Mouse (Mus musculus): ENCODE results near the gene Tmem127.
"Not testable (repeated sequence)": the region's sequence is repeated elsewhere in the genome, so short reads cannot be mapped to it uniquely, and the experiment has no call there.

The Tmem127 gene

DNA sequence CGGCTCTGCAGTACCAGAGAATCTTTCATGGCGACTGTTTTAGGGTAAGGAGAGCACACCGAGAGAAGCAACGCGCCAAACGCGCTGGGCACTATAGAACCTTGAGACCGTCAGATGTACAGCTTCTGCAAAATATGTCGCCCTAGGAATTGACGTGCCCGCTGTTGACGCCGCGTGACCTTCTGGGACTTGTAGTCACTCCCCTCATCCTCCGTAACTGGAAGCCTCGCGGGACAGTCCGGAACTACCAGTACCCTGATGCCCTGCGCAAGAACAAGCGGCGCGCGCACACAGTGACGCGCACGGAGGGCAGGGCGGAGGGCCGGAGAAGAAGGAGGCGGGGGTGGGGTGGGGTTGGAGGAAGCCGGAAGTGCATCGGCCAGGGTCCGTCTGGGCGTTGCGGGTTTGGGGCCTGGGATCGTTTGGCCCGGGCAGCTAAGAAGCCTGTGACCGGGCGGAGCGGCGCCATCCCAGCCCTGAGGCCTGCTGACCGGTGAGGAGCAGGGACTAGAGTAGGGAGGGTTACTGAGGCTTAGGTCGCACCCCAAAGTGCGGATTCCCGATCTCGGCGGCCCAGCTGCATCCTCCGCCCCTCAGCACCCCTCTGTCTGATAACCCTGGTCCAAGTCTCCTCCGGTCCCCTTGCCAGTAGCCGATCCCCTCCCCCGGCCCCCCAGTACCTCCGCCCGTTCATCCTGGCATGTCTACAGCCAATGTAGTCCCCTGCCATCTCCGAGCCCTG, at the start of gene Tmem127, which contains the start of gene Ciao1:
Gene Tmem127 (plus strand): TSS at position 317 of the 742 bp plus-strand sequence.
Gene Ciao1 (minus strand): TSS at position 225 of the 742 bp plus-strand sequence.
- DNase-seq (ENCODE audit: low read depth, low spot score) = peak; percentile 99

DNA sequence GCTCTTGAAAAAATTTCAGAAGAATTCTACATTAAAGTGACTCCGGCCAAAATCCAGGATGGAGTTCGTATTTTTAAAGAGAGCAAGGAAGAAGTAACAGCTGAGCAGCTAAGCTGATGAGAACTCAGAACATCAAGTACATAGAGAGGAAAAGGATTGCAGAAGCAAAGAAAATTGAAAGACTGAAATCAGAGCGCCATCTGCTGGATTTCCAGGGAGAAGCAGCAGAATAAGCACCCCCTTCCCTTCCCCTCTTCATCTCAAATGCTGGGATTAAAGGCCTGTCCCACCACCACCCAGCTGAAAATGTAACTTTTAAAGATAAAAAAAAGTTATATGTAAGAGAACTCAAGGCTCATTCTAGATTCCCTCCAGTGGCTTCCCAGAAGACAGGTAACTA, 42.8 kb upstream of the Tmem127 start:
- DNase-seq (ENCODE audit: low read depth, low spot score) = peak; percentile 85

DNA sequence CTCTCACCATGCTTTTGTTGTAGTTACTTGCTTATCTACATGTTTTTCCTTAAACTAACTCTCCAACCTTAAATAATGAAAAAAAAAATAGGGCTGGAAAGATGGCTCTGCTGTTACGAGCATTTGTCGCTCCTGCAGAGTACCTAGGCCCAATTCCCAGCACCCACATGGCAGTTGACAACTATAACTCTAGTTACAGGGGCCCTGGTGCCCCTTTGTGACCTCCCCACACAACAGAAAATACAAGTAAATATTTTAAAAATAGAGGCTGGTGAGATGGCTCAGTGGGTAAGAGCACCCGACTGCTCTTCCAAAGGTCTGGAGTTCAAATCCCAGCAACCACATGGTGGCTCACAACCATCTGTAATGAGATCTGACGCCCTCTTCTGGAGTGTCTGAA, 41.8 kb upstream of the Tmem127 start:
- not testable (repeated sequence) for DNase-seq (ENCODE audit: low read depth, low spot score)

DNA sequence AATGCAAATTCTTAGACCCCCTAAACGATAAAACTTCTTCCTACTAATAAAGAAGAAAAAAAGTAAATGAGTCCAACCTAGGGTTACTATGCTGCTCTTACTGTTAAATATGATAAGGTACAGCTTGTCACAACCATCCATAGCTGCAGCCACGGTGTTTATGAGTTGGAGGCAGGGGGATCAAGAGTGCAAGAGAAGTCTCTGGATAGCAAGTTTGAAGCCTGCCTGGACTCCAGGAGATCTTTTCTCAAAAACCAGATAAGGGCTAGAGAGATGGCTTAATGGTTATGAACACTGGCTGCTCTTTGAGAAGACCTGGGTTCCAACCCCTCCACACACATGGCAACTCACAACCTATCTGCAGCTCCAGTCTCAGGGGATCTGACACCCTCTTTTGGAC, 40.8 kb upstream of the Tmem127 start:
- DNase-seq (ENCODE audit: low read depth, low spot score) = no peak

DNA sequence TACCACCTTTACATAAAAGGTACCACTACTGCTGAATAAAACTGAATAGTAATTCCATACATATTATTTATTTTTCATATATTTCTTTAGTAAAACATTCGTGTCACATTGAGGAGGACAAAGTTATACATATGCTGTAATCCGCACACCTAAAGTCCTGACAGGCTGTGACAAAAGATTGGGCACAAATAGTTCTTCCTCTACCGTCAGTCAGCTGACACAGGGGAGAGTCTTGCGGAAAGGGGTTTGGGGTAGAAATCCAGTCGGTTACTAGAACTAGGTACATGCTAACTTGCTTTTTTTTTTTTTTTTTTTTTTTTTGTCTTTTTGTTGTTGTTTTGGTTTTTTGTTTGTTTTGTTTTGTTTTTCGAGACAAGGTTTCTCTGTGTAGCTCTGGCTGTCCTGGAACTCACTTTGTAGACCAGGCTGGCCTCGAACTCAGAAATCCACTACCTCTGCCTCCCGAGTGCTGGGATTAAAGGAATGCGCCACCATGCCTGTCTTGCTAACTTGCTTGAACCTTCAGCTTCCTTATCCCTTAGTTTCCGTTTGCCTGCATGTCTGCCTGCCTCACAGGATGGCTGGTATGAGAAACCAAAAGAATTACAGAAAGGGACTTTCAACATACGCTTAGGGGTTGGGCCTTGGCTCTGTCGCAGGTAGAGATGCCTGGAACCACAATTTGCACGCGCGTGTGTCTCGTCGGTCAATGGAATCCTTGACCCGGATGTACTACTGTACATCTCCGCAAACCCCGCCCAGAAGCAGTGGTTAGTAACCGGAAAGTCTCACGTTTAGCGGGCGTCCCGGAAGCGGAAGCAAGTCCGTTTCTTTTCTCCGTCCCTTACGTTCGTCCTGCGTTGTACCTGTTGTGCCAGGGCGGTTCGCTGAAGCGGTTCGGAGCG, 39.9 kb upstream of the Tmem127 start, which contains the start of the genes 1810024B03Rik and Snrnp200:
Gene 1810024B03Rik (minus strand): TSS at position 734 of the 905 bp plus-strand sequence.
Gene Snrnp200 (plus strand): TSS at position 840 of the 905 bp plus-strand sequence.
- DNase-seq (ENCODE audit: low read depth, low spot score) = peak; percentile 100

DNA sequence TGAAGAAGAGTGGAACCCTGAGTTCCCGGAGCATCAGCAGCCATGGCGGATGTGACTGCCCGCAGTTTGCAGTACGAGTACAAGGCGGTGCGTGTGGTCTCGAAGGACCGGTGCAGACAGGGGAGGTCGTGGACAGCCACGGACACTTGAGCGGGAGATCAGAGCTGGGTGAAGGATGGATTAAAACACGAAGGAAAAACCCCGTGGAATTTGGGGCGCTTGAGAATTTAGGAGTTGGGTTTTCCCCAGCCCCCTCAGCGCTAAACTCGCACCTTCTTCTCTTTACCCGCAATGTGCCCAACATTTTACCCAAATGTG, 39.3 kb upstream of the Tmem127 start:
- DNase-seq (ENCODE audit: low read depth, low spot score) = no peak

DNA sequence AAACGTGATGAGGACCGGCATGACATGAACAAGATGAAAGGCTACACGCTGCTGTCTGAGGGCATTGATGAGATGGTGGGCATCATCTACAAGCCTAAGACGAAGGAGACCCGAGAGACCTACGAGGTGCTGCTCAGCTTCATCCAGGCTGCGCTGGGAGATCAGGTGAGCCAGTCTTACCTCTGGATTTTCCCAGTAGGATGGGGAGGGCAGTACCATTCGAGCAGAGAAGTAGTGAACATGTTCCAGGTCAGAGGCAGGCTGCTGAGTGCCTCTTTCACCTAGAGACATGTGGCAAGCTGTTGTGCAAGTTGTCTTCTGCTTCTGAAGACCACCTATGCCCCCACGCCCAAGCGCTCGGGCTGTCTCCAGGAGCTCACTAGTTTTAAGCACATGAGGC, 37.0 kb upstream of the Tmem127 start:
- no peak for DNase-seq (ENCODE audit: low read depth, low spot score)

DNA sequence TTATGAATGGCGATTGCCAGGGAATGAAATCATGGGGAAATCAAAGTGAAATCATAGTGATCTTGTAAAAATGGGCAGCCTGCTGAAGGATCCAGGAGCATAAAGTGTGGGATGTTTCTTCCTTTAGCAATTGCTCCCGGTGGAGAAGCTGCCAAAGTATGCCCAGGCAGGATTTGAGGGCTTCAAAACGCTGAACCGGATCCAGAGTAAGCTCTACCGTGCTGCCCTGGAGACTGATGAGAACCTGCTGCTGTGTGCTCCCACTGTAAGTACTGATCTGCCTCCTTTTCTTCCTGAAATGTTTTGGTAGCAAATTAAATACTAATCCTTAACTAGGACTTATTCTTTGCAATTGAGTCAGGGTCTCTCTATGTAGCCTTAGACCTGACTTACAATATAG, 30.0 kb upstream of the Tmem127 start:
- no peak for DNase-seq (ENCODE audit: low read depth, low spot score)

DNA sequence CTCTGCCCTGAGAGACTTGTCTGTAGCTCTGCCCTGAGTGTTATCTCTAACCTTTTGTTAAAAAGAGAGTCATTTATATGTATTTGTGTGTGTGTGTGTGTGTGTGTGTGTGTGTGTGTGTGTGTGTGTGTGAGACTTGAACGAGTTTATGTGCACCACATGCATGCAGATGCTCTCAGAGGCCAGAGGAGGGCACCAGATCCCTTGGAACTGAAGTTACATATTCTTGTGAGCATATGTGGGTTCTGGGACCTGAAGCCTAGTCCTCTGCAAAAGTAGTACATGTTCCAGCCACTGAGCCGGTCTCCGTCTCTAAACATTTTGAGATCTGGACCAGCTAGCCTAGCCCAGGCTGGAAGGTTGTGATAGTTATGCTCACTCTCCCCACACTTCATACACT, 22.4 kb upstream of the Tmem127 start:
- DNase-seq (ENCODE audit: low read depth, low spot score) = no peak

DNA sequence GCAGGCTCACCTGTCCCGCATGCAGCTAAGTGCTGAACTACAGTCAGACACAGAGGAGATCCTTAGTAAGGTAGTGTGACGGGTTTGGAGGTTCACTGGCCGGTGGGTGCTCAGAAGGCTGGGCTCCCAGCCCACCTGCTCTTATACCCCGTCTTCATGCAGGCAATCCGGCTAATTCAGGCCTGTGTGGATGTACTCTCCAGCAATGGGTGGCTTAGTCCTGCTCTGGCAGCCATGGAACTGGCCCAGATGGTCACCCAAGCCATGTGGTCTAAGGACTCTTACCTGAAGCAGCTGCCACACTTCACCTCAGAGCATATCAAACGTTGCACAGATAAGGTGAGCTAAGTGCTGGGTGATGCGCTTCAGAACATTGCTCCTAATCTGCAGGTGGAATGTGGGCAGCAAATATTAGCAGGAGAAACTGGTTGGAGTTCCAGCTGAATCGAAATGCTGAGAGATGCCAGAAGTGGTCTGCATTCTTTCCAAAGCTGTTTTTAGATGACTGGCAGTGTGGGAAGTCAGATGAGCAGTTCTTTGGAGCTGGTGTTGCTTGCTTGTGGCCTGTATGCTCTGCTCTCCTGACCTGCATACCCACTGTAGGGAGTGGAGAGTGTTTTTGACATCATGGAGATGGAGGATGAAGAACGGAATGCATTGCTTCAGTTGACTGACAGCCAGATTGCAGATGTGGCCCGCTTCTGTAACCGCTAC, 9.7 kb upstream of the Tmem127 start:
- no peak for DNase-seq (ENCODE audit: low read depth, low spot score)

DNA sequence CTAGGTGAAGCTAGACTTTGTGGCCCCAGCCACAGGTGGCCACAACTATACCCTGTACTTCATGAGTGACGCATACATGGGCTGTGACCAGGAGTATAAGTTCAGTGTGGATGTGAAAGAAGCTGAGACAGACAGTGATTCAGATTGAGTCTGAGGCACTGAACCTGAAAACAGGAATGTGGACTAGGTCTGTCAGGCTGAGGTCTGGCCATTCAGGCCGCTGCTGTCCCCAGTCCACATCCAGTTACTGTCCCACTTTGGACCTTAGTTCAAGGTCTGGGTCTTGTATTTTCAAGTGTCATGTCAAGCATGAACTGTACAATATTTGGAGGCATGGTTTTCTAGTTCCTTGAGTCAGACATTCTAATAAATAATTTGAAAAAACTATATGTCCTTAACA, 7.6 kb upstream of the Tmem127 start:
- DNase-seq (ENCODE audit: low read depth, low spot score) = no peak

DNA sequence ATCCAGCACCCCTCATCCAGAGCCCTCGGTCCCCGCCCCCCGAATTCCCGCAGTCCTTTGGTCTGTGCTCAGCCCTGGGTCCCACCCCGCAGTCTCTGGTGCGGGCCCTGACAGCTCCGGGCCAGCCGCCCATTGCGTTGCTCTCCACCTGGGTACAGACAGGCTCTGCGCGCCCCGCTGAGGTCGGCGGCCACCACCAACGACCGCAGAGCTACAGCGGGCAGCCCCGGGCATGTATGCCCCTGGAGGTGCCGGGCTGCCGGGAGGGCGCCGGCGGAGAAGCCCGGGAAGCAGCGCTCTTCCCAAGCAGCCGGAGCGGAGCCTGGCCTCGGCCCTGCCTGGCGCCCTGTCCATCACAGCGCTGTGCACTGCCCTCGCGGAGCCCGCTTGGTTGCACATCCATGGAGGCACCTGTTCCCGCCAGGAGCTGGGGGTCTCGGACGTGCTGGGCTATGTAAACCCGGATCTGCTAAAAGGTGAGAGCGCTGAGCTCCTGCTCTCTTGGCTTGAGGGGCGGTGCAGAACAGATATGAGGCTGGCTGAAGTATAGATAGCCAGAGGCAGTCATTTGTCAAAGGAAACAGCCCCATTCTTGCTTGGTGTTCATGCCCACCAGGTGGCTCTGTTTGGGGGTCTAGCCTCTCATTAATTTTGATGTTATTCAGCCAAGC, 761 bp downstream of the Tmem127 start:
- DNase-seq (ENCODE audit: low read depth, low spot score) = peak; percentile 55

DNA sequence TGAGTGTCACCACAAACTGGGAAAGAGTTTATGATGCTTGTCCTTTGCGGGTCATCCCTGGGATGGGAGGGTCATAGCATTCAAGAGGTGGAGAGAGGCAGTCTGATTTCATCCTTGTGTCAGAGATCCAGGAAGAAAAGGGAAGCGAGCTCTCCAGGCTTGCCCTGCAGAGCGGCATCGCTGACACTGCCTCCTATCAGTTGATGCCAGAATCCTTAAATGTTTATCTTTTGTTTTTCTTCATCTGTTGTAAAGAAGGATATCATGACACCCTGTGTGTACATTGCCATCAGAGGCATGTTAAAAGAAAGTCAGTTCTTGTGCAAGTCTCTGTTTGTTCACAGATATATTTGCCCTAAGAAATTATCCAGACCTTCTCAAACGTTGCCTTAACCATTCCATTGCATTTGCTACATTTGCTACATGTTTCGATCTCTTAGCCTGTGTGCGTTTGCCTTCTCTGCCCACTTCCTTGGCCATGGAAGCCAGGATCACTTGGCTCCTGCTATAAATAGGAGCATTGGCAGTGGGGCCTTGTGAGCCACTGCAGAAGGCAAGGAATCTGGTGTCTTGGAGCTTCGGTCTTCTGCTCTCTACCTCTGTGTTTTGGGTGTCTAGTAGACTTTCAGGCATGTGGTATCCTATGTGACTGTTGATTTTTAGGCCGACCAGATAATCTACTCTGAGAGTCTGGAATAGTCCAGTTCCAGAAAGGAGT, 2.7 kb downstream of the Tmem127 start:
- DNase-seq (ENCODE audit: low read depth, low spot score) = no peak

DNA sequence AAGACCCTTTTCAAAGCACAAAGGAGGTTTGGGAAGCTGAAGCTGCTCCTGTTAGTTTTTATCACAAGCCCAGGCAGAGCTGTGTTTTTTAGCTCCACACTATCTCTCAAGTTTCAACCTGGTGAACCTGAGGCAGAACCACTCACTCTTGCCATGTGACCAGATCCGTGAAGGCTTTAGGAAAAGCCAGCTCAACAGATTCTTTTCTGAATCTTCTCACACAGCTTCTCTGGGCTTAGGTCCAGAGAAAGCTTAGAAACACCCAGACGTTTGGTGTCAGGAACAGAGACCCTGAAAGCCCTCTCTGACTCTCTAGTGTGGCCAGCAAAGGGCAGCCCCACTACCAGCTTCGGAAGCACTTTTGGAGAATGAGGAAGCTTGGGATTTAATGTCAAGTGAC, 3.7 kb downstream of the Tmem127 start:
- no peak for DNase-seq (ENCODE audit: low read depth, low spot score)

DNA sequence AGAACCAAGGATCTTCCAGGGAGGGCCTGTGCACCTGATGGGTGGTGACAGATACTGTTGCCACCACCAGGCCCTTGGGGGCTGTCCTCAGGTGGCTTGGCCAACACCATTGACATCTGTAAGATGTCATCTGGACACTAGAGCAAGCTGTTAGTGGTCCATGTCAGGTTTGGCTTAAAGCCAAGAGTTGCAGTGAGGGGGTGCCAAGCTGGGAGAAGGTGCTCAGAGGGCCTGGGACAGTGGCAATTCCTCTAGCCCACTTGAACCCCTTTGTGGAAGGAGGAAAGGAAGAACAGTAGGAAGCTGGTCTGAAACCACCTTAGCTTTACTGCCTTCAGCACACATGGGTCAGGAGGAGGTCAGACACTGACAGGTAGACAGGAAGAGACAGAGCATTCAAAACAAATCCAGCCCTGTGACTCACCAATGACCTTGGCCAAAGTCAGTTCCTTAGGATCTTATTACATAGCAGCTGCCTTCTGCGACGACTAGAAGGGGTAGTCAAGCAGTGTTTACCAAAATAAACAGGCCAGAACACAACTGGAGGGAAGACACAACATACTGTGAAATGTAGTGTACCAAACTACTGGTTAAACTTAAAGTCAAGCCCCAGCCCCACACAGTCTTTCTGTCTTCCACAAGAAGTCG, 4.3 kb downstream of the Tmem127 start:
- peak; percentile 69 for DNase-seq (ENCODE audit: low read depth, low spot score)

DNA sequence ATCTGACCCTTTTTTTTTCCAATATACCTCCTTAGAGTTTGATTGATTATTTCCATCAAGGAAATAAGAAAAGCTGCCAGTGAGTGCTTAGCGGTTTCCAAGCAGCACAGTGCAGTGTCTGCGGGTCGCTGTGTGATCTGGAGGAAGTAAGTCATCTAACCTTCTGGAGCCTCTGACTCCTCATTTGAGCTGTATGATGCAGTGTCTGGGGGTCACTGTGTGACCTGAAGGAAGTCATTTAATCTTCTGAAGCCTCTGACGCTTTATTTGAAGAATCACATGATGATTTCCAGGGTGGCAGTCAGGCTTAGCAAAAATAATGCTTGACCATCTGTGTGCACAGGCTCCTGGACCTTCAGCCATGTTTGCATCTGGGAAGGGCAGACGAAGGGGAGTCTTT, 5.1 kb downstream of the Tmem127 start:
- no peak for DNase-seq (ENCODE audit: low read depth, low spot score)

DNA sequence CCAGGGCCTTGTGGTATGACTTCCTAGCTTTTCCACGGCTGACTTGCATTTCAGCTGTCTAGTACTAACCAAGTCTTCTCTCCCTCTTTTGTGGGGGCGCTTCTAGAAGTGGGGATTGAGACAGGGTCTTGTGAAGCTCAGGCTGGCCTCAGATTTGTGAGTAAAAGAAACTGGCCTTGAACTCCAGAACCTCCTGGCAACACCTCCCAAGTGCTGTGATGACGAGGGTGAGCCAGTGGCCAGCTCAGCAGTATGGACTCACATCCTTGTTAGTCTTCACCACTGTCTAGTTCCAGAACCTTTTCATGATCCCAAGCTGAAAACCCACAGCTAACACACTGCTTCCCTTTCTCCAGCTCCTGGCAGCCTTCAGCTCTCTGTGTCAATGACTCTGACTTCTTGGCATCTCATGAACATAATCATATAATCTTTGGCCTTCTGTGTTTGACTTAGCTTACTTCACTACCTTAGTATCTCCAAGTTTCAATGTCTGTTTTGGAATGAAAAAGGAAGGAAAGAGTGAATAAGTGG, 7.0 kb downstream of the Tmem127 start:
- DNase-seq (ENCODE audit: low read depth, low spot score) = no peak

DNA sequence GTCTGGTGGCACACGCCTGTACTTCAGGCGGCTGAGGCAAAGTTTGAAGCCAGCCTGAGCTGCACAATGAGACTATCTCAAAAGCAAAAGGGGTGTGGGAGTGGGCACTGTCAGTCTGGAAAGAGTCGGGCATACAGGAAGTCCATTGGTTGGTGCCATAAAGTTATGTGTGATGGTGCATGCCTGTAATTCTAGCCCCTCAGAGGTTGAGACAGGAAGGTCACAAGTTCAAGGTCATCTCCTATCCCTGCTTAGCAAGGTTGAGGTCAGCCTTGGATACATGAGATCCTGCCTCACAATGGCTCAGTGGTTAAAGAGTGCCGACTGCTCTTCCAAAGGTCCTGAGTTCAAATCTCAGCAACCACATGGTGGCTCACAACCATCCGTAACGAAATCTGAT, 7.6 kb downstream of the Tmem127 start:
- DNase-seq (ENCODE audit: low read depth, low spot score) = no peak

DNA sequence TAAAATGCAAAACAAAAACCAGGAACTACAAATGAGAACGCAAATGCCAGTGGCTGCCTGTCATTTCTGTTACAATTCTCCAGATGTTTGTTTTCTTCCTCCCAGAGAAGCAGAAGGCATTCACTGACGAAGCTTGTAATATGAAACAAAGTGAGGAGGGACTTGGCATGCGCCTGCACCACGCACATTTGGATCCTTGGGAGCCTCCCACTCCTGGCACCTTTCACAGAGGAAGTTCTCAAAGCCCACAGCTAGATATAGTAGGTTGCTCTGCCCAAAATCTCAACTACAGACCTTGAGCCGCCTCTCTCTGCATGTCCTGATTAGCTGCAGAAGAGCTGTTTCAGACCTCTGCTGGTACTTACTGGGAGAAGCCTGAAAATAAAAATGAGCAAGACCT, 11.6 kb downstream of the Tmem127 start:
- DNase-seq (ENCODE audit: low read depth, low spot score) = no peak

DNA sequence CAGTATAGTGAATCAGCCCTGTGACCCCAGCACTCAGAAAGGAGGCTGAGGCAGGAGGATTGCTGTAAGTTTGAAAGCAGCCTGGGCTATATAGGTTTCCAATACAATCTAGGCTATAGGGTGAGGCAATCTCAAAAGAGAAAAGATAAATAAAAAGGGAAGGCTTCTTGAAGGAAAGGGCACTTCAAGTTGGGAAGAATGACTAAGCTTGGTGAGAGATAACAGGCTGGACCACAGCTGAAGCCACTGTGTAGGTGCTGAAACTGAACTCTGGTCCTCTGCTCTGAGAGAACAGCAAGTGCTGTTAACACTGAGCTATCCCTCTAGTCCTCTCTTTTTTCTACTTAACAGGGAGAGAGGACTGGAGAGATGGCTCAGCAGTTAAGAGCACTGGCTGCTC, 14.8 kb downstream of the Tmem127 start:
- no peak for DNase-seq (ENCODE audit: low read depth, low spot score)
